Mouse (Mus musculus): ENCODE results near the gene Lman2. TPM values are rescaled to one million over a fixed set of nuclear protein-coding genes. Genes with fewer than 3 reads are reported as not detected.

The Lman2 gene
- total and polyA plus RNA-seq, 2 experiments from 2014 or later = 41.3 to 100 TPM

GRCm38 (mm10) chr13:55404853-55405782, 42.5 kb upstream of the Lman2 start:
- H3K4me3 ChIP-seq (ENCODE audit: low read depth, low read length) = no peak overlapping the region
- ATAC-seq (ENCODE audit: insufficient read depth, low read depth) = peak; percentile 77

GRCm38 (mm10) chr13:55403935-55404852, 41.6 kb upstream of the Lman2 start:
- H3K9ac ChIP-seq (replicated peaks; ENCODE audit: low read depth, low read length) = no peak overlapping the region

More at GRCm38 (mm10) chr13:55404853-55405782, 42.5 kb upstream of the Lman2 start:
- peaks cover 73% of the 10 kb centered on the region for H3K27me3 ChIP-seq (ENCODE audit: control insufficient read depth, insufficient read depth, low read length)
- H3K36me3 ChIP-seq (replicated peaks; ENCODE audit: control insufficient read depth, insufficient read depth, low read length) = no peaks in the 10 kb centered on the region
- no peak overlapping the region for H3K27ac ChIP-seq (ENCODE audit: low read depth)
- 14% methylated on average over 11 of the region's 11 CpGs for WGBS
- no peak for TF ChIP-seq EP300 (IDR thresholded peaks at IDR 0.05; ENCODE audit: low read depth)
- TF ChIP-seq CTCF (IDR thresholded peaks at IDR 0.05; ENCODE audit: low read depth) = peak; percentile 92
- peak overlapping the region; percentile 14; the same call in 1 of the 2 replicates for H3K4me2 ChIP-seq (ENCODE audit: low read depth, low read length)
- no peaks in the 10 kb centered on the region for H3K9me3 ChIP-seq (replicated peaks; ENCODE audit: control insufficient read depth, low read length)
- no peak overlapping the region for H3K9ac ChIP-seq (replicated peaks; ENCODE audit: low read depth, low read length)
- no peaks in the 10 kb centered on the region for H3K4me1 ChIP-seq (ENCODE audit: control insufficient read depth, insufficient read depth)
- peak; percentile 74 for DNase-seq (ENCODE audit: low spot score)

GRCm38 (mm10) chr13:55403266-55403665, 40.7 kb upstream of the Lman2 start:
- Histone ChIP-seq H3K4me3 (ENCODE audit: low read depth, low read length) (no peak overlapping the region), H3K4me1 (ENCODE audit: control insufficient read depth, insufficient read depth) (no peaks in the 10 kb centered on the region), H3K9ac (replicated peaks; ENCODE audit: low read depth, low read length) (no peak overlapping the region), H3K9me3 (replicated peaks; ENCODE audit: control insufficient read depth, low read length) (no peaks in the 10 kb centered on the region), H3K36me3 (replicated peaks; ENCODE audit: control insufficient read depth, insufficient read depth, low read length) (no peaks in the 10 kb centered on the region), H3K27me3 (ENCODE audit: control insufficient read depth, insufficient read depth, low read length) (peaks cover 66% of the 10 kb centered on the region), H3K4me2 (ENCODE audit: low read depth, low read length) (no peak overlapping the region), H3K27ac (ENCODE audit: low read depth) (no peak overlapping the region)
- ATAC-seq (ENCODE audit: insufficient read depth, low read depth) (no peak), DNase-seq (ENCODE audit: low spot score) (no peak)
- WGBS = 76% methylated on average over 7 of the region's 7 CpGs
- TF ChIP-seq CTCF (IDR thresholded peaks at IDR 0.05; ENCODE audit: low read depth) (no peak), EP300 (IDR thresholded peaks at IDR 0.05; ENCODE audit: low read depth) (no peak)

More at GRCm38 (mm10) chr13:55403935-55404852, 41.6 kb upstream of the Lman2 start:
- Histone ChIP-seq H3K27me3 (ENCODE audit: control insufficient read depth, insufficient read depth, low read length) (peaks cover 66% of the 10 kb centered on the region), H3K4me2 (ENCODE audit: low read depth, low read length) (no peak overlapping the region), H3K36me3 (replicated peaks; ENCODE audit: control insufficient read depth, insufficient read depth, low read length) (no peaks in the 10 kb centered on the region), H3K4me3 (ENCODE audit: low read depth, low read length) (no peak overlapping the region), H3K27ac (ENCODE audit: low read depth) (no peak overlapping the region), H3K4me1 (ENCODE audit: control insufficient read depth, insufficient read depth) (no peaks in the 10 kb centered on the region), H3K9me3 (replicated peaks; ENCODE audit: control insufficient read depth, low read length) (no peaks in the 10 kb centered on the region)
- WGBS = 58% methylated on average over 15 of the region's 15 CpGs
- DNase-seq (ENCODE audit: low spot score) (no peak), ATAC-seq (ENCODE audit: insufficient read depth, low read depth) (no peak)
- TF ChIP-seq CTCF (IDR thresholded peaks at IDR 0.05; ENCODE audit: low read depth) (no peak), EP300 (IDR thresholded peaks at IDR 0.05; ENCODE audit: low read depth) (no peak)

- H3K4me3 ChIP-seq (ENCODE audit: low read depth, low read length) = no peak overlapping the region
- WGBS = 47% methylated on average over 1 of the region's 1 CpGs
- no peak overlapping the region for H3K27ac ChIP-seq (ENCODE audit: low read depth)
- H3K9ac ChIP-seq (replicated peaks; ENCODE audit: low read depth, low read length) = no peak overlapping the region
- DNase-seq (ENCODE audit: low spot score) (no peak), ATAC-seq (ENCODE audit: insufficient read depth, low read depth) (no peak)
- H3K27me3 ChIP-seq (ENCODE audit: control insufficient read depth, insufficient read depth, low read length) = peaks cover 47% of the 10 kb centered on the region
- H3K4me2 ChIP-seq (ENCODE audit: low read depth, low read length) = no peak overlapping the region
- no peaks in the 10 kb centered on the region for H3K4me1 ChIP-seq (ENCODE audit: control insufficient read depth, insufficient read depth)
- no peaks in the 10 kb centered on the region for H3K9me3 ChIP-seq (replicated peaks; ENCODE audit: control insufficient read depth, low read length)
- no peaks in the 10 kb centered on the region for H3K36me3 ChIP-seq (replicated peaks; ENCODE audit: control insufficient read depth, insufficient read depth, low read length)
- TF ChIP-seq EP300 (IDR thresholded peaks at IDR 0.05; ENCODE audit: low read depth) (no peak), CTCF (IDR thresholded peaks at IDR 0.05; ENCODE audit: low read depth) (no peak)
These were observed 37.4 kb upstream of the Lman2 start for GRCm38 (mm10) chr13:55400039-55400346.

GRCm38 (mm10) chr13:55399300-55400038, 36.9 kb upstream of the Lman2 start:
- peaks cover 43% of the 10 kb centered on the region for H3K27me3 ChIP-seq (ENCODE audit: control insufficient read depth, insufficient read depth, low read length)
- H3K36me3 ChIP-seq (replicated peaks; ENCODE audit: control insufficient read depth, insufficient read depth, low read length) = no peaks in the 10 kb centered on the region
- ATAC-seq (ENCODE audit: insufficient read depth, low read depth) = no peak
- H3K4me1 ChIP-seq (ENCODE audit: control insufficient read depth, insufficient read depth) = no peaks in the 10 kb centered on the region
- no peak overlapping the region for H3K9ac ChIP-seq (replicated peaks; ENCODE audit: low read depth, low read length)
- 49% methylated on average over 5 of the region's 5 CpGs for WGBS
- no peak overlapping the region for H3K27ac ChIP-seq (ENCODE audit: low read depth)
- TF ChIP-seq EP300 (IDR thresholded peaks at IDR 0.05; ENCODE audit: low read depth) (no peak), CTCF (IDR thresholded peaks at IDR 0.05; ENCODE audit: low read depth) (no peak)
- no peaks in the 10 kb centered on the region for H3K9me3 ChIP-seq (replicated peaks; ENCODE audit: control insufficient read depth, low read length)
- no peak for DNase-seq (ENCODE audit: low spot score)
- H3K4me2 ChIP-seq (ENCODE audit: low read depth, low read length) = no peak overlapping the region
- H3K4me3 ChIP-seq (ENCODE audit: low read depth, low read length) = no peak overlapping the region

Measured in heart, postnatal 0 days (tissue).